Mouse (Mus musculus): ENCODE results near the gene Kif21a. TPM values are rescaled to one million over a fixed set of nuclear protein-coding genes. Genes with fewer than 3 reads are reported as not detected.
A peak's percentile ranks its signal among the peaks of the same experiment; 100 is the strongest.

Gene Kif21a
- polyA plus RNA-seq, 1 experiment from 2014 or later, result 13.9 TPM

GRCm38 (mm10) chr15:91017261-91018160 lies 32.2 kb downstream of the Kif21a start:
- no peak overlapping the region for H3K9ac ChIP-seq
- no peaks in the 10 kb centered on the region for H3K27me3 ChIP-seq
- H3K27ac ChIP-seq (replicated peaks), result no peak overlapping the region
- ATAC-seq (ENCODE audit: insufficient number of reproducible peaks, low FRiP score, low TSS enrichment, low read depth), result 0 out of 2 replicates have a peak, but pooled peaks have one; percentile 48
- no peaks in the 10 kb centered on the region for H3K36me3 ChIP-seq
- no peaks in the 10 kb centered on the region for H3K9me3 ChIP-seq (replicated peaks)
- H3K4me1 ChIP-seq, result peaks cover 14% of the 10 kb centered on the region
- WGBS, result 33% methylated on average over 23 of the region's 23 CpGs
- H3K4me3 ChIP-seq (replicated peaks), result no peak overlapping the region
- H3K4me2 ChIP-seq (replicated peaks), result 0 out of 2 replicates have a peak overlapping the region, but pooled peaks have one; percentile 21

GRCm38 (mm10) chr15:91016366-91016765 lies 33.4 kb downstream of the Kif21a start:
- Histone ChIP-seq H3K9ac (no peak overlapping the region), H3K27me3 (no peaks in the 10 kb centered on the region), H3K9me3 (replicated peaks) (no peaks in the 10 kb centered on the region), H3K4me2 (replicated peaks) (no peak overlapping the region), H3K27ac (replicated peaks) (no peak overlapping the region), H3K4me1 (peaks cover 14% of the 10 kb centered on the region), H3K4me3 (replicated peaks) (no peak overlapping the region), H3K36me3 (no peaks in the 10 kb centered on the region)
- ATAC-seq (ENCODE audit: insufficient number of reproducible peaks, low FRiP score, low TSS enrichment, low read depth), result 0 out of 2 replicates have a peak, but pooled peaks have one; percentile 21
- 73% methylated on average over 12 of the region's 12 CpGs for WGBS

- ATAC-seq (ENCODE audit: insufficient number of reproducible peaks, low FRiP score, low TSS enrichment, low read depth), result no peak
- 20% methylated on average over 6 of the region's 6 CpGs for WGBS
- no peak overlapping the region for H3K4me3 ChIP-seq (replicated peaks)
Measured at GRCm38 (mm10) chr15:91012793-91013580, 36.8 kb downstream of the Kif21a start.

DNA sequence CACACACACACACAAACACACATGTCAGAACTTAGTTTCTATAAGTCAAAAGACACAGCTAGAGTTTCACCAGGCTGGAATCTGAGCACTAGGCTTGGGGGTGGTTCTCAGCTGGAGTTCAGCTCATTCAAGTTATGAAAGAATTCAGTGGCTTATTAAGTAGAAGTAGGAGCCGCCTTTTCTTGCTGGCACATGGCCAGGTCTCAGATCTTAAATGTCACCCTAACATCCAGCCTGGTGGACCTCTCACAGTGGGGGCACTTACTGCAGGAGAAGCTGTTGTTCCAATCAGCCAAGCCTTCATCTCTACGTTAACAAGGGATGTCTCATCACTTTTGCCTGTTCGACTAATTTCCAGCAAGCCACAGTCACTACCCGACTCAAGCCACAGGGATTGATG lies 39.5 kb downstream of the Kif21a start:
- H3K4me1 ChIP-seq, result peaks cover 15% of the 10 kb centered on the region
- H3K36me3 ChIP-seq, result no peaks in the 10 kb centered on the region
- no peak for ATAC-seq (ENCODE audit: insufficient number of reproducible peaks, low FRiP score, low TSS enrichment, low read depth)
- H3K27ac ChIP-seq (replicated peaks), result no peak overlapping the region; the same call in 1 of the 2 replicates
- H3K9me3 ChIP-seq (replicated peaks), result no peaks in the 10 kb centered on the region
- no peak overlapping the region for H3K4me2 ChIP-seq (replicated peaks)
- H3K4me3 ChIP-seq (replicated peaks), result no peak overlapping the region
- WGBS, result 18% methylated on average over 4 of the region's 4 CpGs
- no peak overlapping the region for H3K9ac ChIP-seq
- no peaks in the 10 kb centered on the region for H3K27me3 ChIP-seq

More at GRCm38 (mm10) chr15:91012793-91013580, 36.8 kb downstream of the Kif21a start:
- no peak overlapping the region for H3K9ac ChIP-seq
- H3K4me2 ChIP-seq (replicated peaks), result no peak overlapping the region
- peaks cover 22% of the 10 kb centered on the region for H3K4me1 ChIP-seq
- H3K27me3 ChIP-seq, result no peaks in the 10 kb centered on the region
- H3K9me3 ChIP-seq (replicated peaks), result no peaks in the 10 kb centered on the region
- no peak overlapping the region for H3K27ac ChIP-seq (replicated peaks)
- no peaks in the 10 kb centered on the region for H3K36me3 ChIP-seq

DNA sequence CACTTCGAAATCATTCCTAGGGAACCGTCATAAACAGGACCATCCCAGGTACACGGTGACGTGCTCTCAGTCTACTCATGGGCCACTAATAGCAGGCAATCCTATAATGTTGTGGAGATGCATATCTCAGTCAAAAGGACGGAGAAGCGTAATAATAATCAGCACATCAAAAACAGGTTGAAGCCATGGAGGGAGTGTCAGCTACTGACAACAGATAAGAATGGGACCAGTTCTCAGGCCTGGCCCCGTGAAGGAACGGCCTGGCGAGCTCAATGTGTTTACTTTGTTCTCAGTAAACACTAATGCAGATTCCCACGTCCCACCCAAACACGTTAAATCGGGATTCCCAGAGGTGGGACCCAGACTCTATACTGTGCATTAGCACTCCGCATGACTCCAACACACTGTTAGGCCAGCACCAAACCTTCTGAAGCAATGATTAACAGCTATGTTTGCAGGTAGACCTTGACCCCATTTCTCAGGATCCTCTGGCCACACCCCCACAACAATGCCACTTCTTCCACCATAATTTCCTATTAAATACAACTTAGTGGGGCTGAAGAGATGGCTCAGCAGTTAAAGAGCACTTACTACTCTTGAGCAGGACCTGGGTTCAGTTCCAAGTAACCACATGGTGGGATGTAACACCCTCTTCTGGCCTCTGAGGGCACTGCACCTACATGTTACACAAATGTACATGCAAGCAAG lies 42.5 kb downstream of the Kif21a start:
- no peaks in the 10 kb centered on the region for H3K27me3 ChIP-seq
- no peak overlapping the region for H3K4me2 ChIP-seq (replicated peaks)
- no peaks in the 10 kb centered on the region for H3K36me3 ChIP-seq
- no peaks in the 10 kb centered on the region for H3K9me3 ChIP-seq (replicated peaks)
- ATAC-seq (ENCODE audit: insufficient number of reproducible peaks, low FRiP score, low TSS enrichment, low read depth), result no peak
- H3K9ac ChIP-seq, result no peak overlapping the region
- no peak overlapping the region for H3K27ac ChIP-seq (replicated peaks)
- H3K4me3 ChIP-seq (replicated peaks), result no peak overlapping the region
- 88% methylated on average over 13 of the region's 13 CpGs for WGBS
- peaks cover 9% of the 10 kb centered on the region for H3K4me1 ChIP-seq

DNA sequence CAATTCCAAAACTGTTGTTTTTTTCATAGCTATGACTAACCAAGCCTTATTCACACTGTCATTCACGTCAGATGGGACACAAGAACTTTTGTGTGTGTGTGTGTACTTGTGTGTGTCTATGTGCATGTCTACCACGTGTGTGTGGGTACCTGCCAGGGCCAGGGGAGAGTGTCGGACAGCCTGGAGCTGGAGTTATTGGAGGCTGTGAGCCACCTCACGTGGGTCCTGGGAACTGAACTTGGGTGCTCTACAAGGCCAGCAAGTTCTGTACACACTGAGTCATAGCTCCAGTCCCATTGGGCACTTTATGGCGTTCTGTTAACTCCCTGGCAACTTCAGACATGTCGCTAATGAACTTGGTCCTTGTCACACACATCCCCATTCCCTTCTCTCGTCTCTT lies 45.0 kb downstream of the Kif21a start:
- Histone ChIP-seq H3K36me3 (no peaks in the 10 kb centered on the region), H3K9ac (no peak overlapping the region), H3K9me3 (replicated peaks) (no peaks in the 10 kb centered on the region), H3K27ac (replicated peaks) (no peak overlapping the region), H3K4me3 (replicated peaks) (no peak overlapping the region), H3K27me3 (no peaks in the 10 kb centered on the region), H3K4me2 (replicated peaks) (no peak overlapping the region), H3K4me1 (no peaks in the 10 kb centered on the region)
- ATAC-seq (ENCODE audit: insufficient number of reproducible peaks, low FRiP score, low TSS enrichment, low read depth), result no peak
- WGBS, result 82% methylated on average over 7 of the region's 7 CpGs

GRCm38 (mm10) chr15:91001037-91001616 lies 48.6 kb downstream of the Kif21a start:
- no peak overlapping the region for H3K27ac ChIP-seq (replicated peaks)
- H3K4me2 ChIP-seq (replicated peaks), result no peak overlapping the region
- H3K9me3 ChIP-seq (replicated peaks), result no peaks in the 10 kb centered on the region
- no peak overlapping the region for H3K9ac ChIP-seq
- H3K4me3 ChIP-seq (replicated peaks), result no peak overlapping the region
- H3K27me3 ChIP-seq, result no peaks in the 10 kb centered on the region
- H3K4me1 ChIP-seq, result no peaks in the 10 kb centered on the region
- ATAC-seq (ENCODE audit: insufficient number of reproducible peaks, low FRiP score, low TSS enrichment, low read depth), result no peak
- no peaks in the 10 kb centered on the region for H3K36me3 ChIP-seq
- WGBS, result 85% methylated on average over 10 of the region's 10 CpGs

GRCm38 (mm10) chr15:91000280-91001036 lies 49.3 kb downstream of the Kif21a start:
- Histone ChIP-seq H3K9ac (no peak overlapping the region), H3K36me3 (no peaks in the 10 kb centered on the region), H3K27ac (replicated peaks) (no peak overlapping the region), H3K9me3 (replicated peaks) (no peaks in the 10 kb centered on the region), H3K4me3 (replicated peaks) (no peak overlapping the region), H3K27me3 (no peaks in the 10 kb centered on the region), H3K4me1 (no peaks in the 10 kb centered on the region), H3K4me2 (replicated peaks) (no peak overlapping the region)
- ATAC-seq (ENCODE audit: insufficient number of reproducible peaks, low FRiP score, low TSS enrichment, low read depth), result no peak
- WGBS, result 78% methylated on average over 21 of the region's 21 CpGs

DNA sequence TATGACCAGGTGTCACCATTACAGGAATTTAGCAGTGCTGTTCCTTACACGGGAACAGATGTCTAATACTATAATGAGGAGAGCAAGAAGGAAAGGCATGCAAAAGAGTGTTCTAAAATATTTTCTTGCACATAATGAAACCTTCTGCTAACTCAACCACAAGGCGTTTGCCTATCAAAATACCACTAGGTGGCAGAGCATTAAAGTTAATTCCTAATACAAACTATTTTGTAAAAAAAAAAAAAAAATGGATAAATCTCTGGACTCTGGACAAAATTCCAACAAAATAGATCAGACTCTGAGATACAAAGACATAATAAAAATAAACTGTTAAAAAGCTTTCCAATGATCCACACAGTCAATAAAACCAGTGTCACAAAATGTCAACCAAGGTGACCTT lies 56.9 kb downstream of the Kif21a start:
- 44% methylated on average over 2 of the region's 2 CpGs for WGBS
- H3K36me3 ChIP-seq, result no peaks in the 10 kb centered on the region
- ATAC-seq (ENCODE audit: insufficient number of reproducible peaks, low FRiP score, low TSS enrichment, low read depth), result no peak

GRCm38 (mm10) chr15:90992388-90992787 lies 57.4 kb downstream of the Kif21a start:
- Histone ChIP-seq H3K9me3 (replicated peaks) (no peaks in the 10 kb centered on the region), H3K36me3 (no peaks in the 10 kb centered on the region), H3K27ac (replicated peaks) (no peak overlapping the region), H3K27me3 (no peaks in the 10 kb centered on the region), H3K4me1 (no peaks in the 10 kb centered on the region), H3K4me2 (replicated peaks) (no peak overlapping the region), H3K9ac (no peak overlapping the region), H3K4me3 (replicated peaks) (no peak overlapping the region)
- no peak for ATAC-seq (ENCODE audit: insufficient number of reproducible peaks, low FRiP score, low TSS enrichment, low read depth)
- 74% methylated on average over 14 of the region's 14 CpGs for WGBS

More for the DNA sequence above, 56.9 kb downstream of the Kif21a start:
- H3K4me3 ChIP-seq (replicated peaks), result no peak overlapping the region
- no peak overlapping the region for H3K27ac ChIP-seq (replicated peaks)
- no peak overlapping the region for H3K9ac ChIP-seq
- H3K4me1 ChIP-seq, result no peaks in the 10 kb centered on the region
- H3K27me3 ChIP-seq, result no peaks in the 10 kb centered on the region
- no peak overlapping the region for H3K4me2 ChIP-seq (replicated peaks)
- no peaks in the 10 kb centered on the region for H3K9me3 ChIP-seq (replicated peaks)
